Mouse (Mus musculus) embryonic facial prominence, embryonic 15.5 days (tissue): ENCODE measurements around the gene Mta1. TPM values are rescaled to one million over a fixed set of nuclear protein-coding genes. Genes with fewer than 3 reads are reported as not detected.

Experiments
- ATAC-seq: fragments of 200-750 bp; cut with Nextera tagmentation; 2 replicates; pipeline ENCODE4 v1.8.0; 2017; ENCODE audit warnings: low read depth, moderate TSS enrichment; ENCODE audit not compliant: insufficient number of reproducible peaks, low FRiP score, low TSS enrichment
- H3K27ac ChIP-seq: fragments of 300-500 bp; sonication (generic); replicated peaks from 2 replicates; pipeline ENCODE4 v1.5.1; 2015; ENCODE audit warnings: mild to moderate bottlenecking, inconsistent platforms
- H3K27me3 ChIP-seq: fragments of 300-500 bp; sonication (generic); 2 replicates; pipeline ENCODE4 v1.6.1; 2015; ENCODE audit warnings: inconsistent platforms
- H3K36me3 ChIP-seq: fragments of 300-500 bp; sonication (generic); 2 replicates; pipeline ENCODE4 v1.6.1; 2015; ENCODE audit warnings: mild to moderate bottlenecking, inconsistent platforms
- H3K4me1 ChIP-seq: fragments of 300-500 bp; sonication (generic); 2 replicates; pipeline ENCODE4 v1.6.1; 2015; ENCODE audit warnings: inconsistent platforms
- H3K4me2 ChIP-seq: fragments of 300-500 bp; sonication (generic); replicated peaks from 2 replicates; pipeline ENCODE4 v1.6.1; 2015; ENCODE audit warnings: mild to moderate bottlenecking, inconsistent platforms
- H3K4me3 ChIP-seq: fragments of 300-500 bp; sonication (generic); replicated peaks from 2 replicates; pipeline ENCODE4 v1.5.1; 2015; ENCODE audit warnings: mild to moderate bottlenecking, inconsistent platforms
- H3K9ac ChIP-seq: fragments of 300-500 bp; sonication (generic); 2 replicates; pipeline ENCODE4 v1.6.1; 2015; ENCODE audit warnings: inconsistent platforms
- H3K9me3 ChIP-seq: fragments of 300-500 bp; sonication (generic); replicated peaks from 2 replicates; pipeline ENCODE4 v1.6.1; 2016; ENCODE audit warnings: inconsistent platforms
- WGBS: fragments of 180-500 bp; shearing (Covaris S2); methylation state at CpG from one replicate; pipeline ENCODE4 v1.1.7; 2015; 5-methylcytosine and 5-hydroxymethylcytosine counted together
- polyA plus RNA-seq: library from polyadenylated mRNA; unstranded; fragments of >200 nt; fragmentation: Nextera tagmentation; extraction: Ambion mirVana; gene quantifications from 2 replicates; pipeline ENCODE4 v1.2.1, GENCODE M21; 2015

Mta1 gene
- polyA plus RNA-seq, 1 experiment from 2014 or later, result 14.7 TPM

DNA sequence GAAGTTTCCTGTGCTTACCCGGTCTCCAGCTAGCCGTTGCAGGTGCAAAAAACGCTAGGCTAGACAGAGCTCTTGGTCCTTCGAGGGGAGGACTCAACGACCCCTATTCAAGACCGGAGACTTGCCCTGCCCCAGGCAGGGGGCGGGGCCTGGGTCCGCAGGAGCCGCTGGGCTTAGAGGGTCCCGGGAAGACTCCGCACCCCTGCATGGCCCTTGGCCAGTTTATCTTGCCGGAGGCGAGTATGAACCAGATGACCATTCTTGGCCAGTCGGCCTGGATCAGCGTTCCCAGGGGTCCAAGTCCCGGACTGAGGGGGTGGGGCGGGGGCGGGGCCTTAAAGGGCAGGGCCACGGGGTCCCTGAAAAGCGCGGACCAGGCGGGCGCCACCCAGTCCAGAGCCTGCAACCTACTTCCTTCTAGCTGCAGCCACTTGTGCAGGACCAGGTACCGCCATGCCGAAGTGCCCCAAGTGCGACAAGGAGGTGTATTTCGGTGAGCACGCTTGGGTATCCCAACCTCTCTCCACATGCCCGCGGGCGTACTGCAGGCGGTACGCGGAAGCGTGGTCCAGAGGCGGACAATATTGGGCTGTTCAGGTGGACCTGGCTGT lies 53.7 kb downstream of the Mta1 start:
- H3K4me1 ChIP-seq, result peaks cover 49% of the 10 kb centered on the region
- H3K36me3 ChIP-seq, result no peaks in the 10 kb centered on the region
- WGBS, result under 1% methylated on average over 36 of the region's 36 CpGs
- peaks cover 21% of the 10 kb centered on the region for H3K27me3 ChIP-seq
- H3K4me2 ChIP-seq, result peak overlapping the region; percentile 85
- H3K27ac ChIP-seq, result no peak overlapping the region
- ATAC-seq, result no peak
- H3K9me3 ChIP-seq, result no peaks in the 10 kb centered on the region
- peak overlapping the region; percentile 55 for H3K4me3 ChIP-seq
- peak overlapping the region; percentile 37 for H3K9ac ChIP-seq

- Histone ChIP-seq H3K9me3 (no peaks in the 10 kb centered on the region), H3K4me3 (peak overlapping the region; percentile 55), H3K27ac (no peak overlapping the region), H3K4me2 (peak overlapping the region; percentile 85), H3K36me3 (no peaks in the 10 kb centered on the region), H3K27me3 (peaks cover 21% of the 10 kb centered on the region), H3K9ac (peak overlapping the region; percentile 37), H3K4me1 (peaks cover 49% of the 10 kb centered on the region)
- WGBS, result 9% methylated on average over 19 of the region's 19 CpGs
- no peak for ATAC-seq
Measured at GRCm38 (mm10) chr12:113152272-113152661, 54.2 kb downstream of the Mta1 start.

GRCm38 (mm10) chr12:113152991-113153525 lies 55.0 kb downstream of the Mta1 start:
- H3K27me3 ChIP-seq, result peaks cover 21% of the 10 kb centered on the region
- peak overlapping the region; percentile 55 for H3K4me3 ChIP-seq
- no peak for ATAC-seq
- H3K4me2 ChIP-seq, result peak overlapping the region; percentile 85; the same call in 1 of the 2 replicates
- no peak overlapping the region for H3K27ac ChIP-seq
- H3K9ac ChIP-seq, result no peak overlapping the region
- H3K4me1 ChIP-seq, result peaks cover 52% of the 10 kb centered on the region
- WGBS, result 83% methylated on average over 6 of the region's 6 CpGs
- no peaks in the 10 kb centered on the region for H3K36me3 ChIP-seq
- H3K9me3 ChIP-seq, result no peaks in the 10 kb centered on the region

GRCm38 (mm10) chr12:113153971-113154370 lies 55.9 kb downstream of the Mta1 start:
- 90% methylated on average over 7 of the region's 7 CpGs for WGBS
- H3K4me2 ChIP-seq, result no peak overlapping the region
- H3K4me3 ChIP-seq, result no peak overlapping the region
- H3K9me3 ChIP-seq, result no peaks in the 10 kb centered on the region
- H3K27me3 ChIP-seq, result peaks cover 21% of the 10 kb centered on the region
- no peaks in the 10 kb centered on the region for H3K36me3 ChIP-seq
- no peak for ATAC-seq
- no peak overlapping the region for H3K27ac ChIP-seq
- no peak overlapping the region for H3K9ac ChIP-seq
- H3K4me1 ChIP-seq, result peaks cover 48% of the 10 kb centered on the region

- Histone ChIP-seq H3K9me3 (no peaks in the 10 kb centered on the region), H3K27me3 (peaks cover 21% of the 10 kb centered on the region), H3K4me1 (peaks cover 48% of the 10 kb centered on the region), H3K9ac (no peak overlapping the region), H3K4me2 (peak overlapping the region; percentile 89), H3K27ac (peak overlapping the region; percentile 85), H3K36me3 (no peaks in the 10 kb centered on the region), H3K4me3 (peak overlapping the region; percentile 74)
- 70% methylated on average over 6 of the region's 6 CpGs for WGBS
- no peak for ATAC-seq
Measured at GRCm38 (mm10) chr12:113154747-113155075, 56.6 kb downstream of the Mta1 start.

- Histone ChIP-seq H3K27me3 (peaks cover 17% of the 10 kb centered on the region), H3K9ac (peak overlapping the region; percentile 50), H3K9me3 (no peaks in the 10 kb centered on the region), H3K4me2 (peak overlapping the region; percentile 89), H3K36me3 (no peaks in the 10 kb centered on the region), H3K4me1 (peaks cover 48% of the 10 kb centered on the region), H3K4me3 (peak overlapping the region; percentile 74), H3K27ac (peak overlapping the region; percentile 85)
- ATAC-seq, result no peak
- 3% methylated on average over 32 of the region's 32 CpGs for WGBS
Measured at GRCm38 (mm10) chr12:113155076-113155771, 57.1 kb downstream of the Mta1 start.

DNA sequence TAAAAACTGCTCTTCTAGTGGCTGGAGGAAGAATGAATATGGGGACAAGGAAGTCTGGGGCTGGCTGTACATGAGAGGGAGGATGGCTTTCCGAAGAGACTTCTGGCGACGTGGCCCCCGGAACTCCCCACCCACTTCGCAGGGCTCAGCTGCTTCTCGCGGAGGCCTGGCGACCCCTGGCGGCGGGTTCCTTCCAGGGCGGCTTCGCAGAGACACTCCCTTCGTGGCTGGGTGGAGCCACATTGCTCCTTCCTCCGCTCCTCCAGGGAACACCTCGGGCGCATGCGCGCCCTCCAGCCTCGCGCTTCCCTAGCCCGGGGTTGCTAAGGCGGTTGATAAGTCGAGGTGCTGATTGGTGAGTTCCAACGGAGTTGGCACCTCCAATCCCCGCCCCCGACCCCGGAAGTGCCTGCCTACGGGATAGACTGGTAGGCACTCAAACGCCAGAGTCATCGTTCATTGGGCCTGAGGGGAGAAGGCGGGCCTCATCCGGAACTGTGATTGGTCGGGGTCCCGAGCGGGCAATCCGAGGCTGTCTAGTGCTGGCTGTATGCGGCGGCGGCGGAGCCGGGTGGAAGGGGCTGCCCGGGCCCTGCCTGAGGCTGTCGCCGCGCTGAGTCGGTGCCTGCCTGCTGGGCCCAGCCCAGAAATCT lies 57.9 kb downstream of the Mta1 start, which contains the start of gene Tedc1:
Tedc1 (plus strand) TSS at position 535 of the 653 bp plus-strand sequence.
- under 1% methylated on average over 46 of the region's 46 CpGs for WGBS
- H3K27me3 ChIP-seq, result peaks cover 10% of the 10 kb centered on the region
- H3K4me2 ChIP-seq, result peak within 1 kb of the TSS; percentile 89
- H3K36me3 ChIP-seq, result no peaks in the 10 kb centered on the region
- H3K4me1 ChIP-seq, result peaks cover 46% of the 10 kb centered on the region
- peak within 1 kb of the TSS; percentile 85 for H3K27ac ChIP-seq
- H3K4me3 ChIP-seq, result peak within 1 kb of the TSS; percentile 74
- peak; percentile 95 for ATAC-seq
- H3K9ac ChIP-seq, result peak within 1 kb of the TSS; percentile 50
- no peaks in the 10 kb centered on the region for H3K9me3 ChIP-seq

DNA sequence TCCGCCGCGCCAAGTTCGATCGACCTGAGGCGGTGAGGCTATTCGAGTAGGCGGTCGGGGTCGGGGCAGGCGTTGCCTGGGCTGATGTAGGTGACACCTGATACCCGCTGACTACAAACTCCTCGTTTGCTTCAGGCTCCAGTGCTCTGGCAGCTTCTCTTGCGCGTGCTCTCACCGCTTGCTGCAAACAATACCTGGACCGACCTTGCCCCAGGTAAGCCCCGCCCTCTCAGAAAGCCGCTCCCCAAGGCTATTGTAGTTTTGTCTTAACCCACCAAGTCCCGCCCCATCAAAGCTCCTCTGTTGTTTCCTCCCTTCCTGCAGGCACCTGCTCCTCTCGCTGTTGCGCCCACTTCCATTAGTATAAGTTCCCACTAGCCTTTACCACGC lies 58.5 kb downstream of the Mta1 start:
- WGBS, result under 1% methylated on average over 23 of the region's 23 CpGs
- 0 out of 2 replicates have a peak, but pooled peaks have one; percentile 3 for ATAC-seq

GRCm38 (mm10) chr12:113157002-113157401 lies 58.9 kb downstream of the Mta1 start:
- Histone ChIP-seq H3K27ac (peak overlapping the region; percentile 69; the same call in 1 of the 2 replicates), H3K27me3 (0 out of 2 replicates have a peak, but pooled peaks cover 2% of the 10 kb centered on the region), H3K36me3 (no peaks in the 10 kb centered on the region), H3K4me2 (peak overlapping the region; percentile 89), H3K9me3 (no peaks in the 10 kb centered on the region), H3K9ac (peak overlapping the region; percentile 18; the same call in 1 of the 2 replicates), H3K4me1 (peaks cover 37% of the 10 kb centered on the region), H3K4me3 (peak overlapping the region; percentile 74)
- ATAC-seq, result no peak
- WGBS, result 30% methylated on average over 8 of the region's 8 CpGs

More for the DNA sequence above, 58.5 kb downstream of the Mta1 start:
- peak overlapping the region; percentile 12; the same call in 1 of the 2 replicates for H3K9ac ChIP-seq
- no peaks in the 10 kb centered on the region for H3K36me3 ChIP-seq
- H3K27me3 ChIP-seq, result peaks cover 5% of the 10 kb centered on the region; the same call in 1 of the 2 replicates
- peak overlapping the region; percentile 69 for H3K27ac ChIP-seq
- peaks cover 41% of the 10 kb centered on the region for H3K4me1 ChIP-seq
- H3K4me2 ChIP-seq, result peak overlapping the region; percentile 89
- peak overlapping the region; percentile 74 for H3K4me3 ChIP-seq
- no peaks in the 10 kb centered on the region for H3K9me3 ChIP-seq

DNA sequence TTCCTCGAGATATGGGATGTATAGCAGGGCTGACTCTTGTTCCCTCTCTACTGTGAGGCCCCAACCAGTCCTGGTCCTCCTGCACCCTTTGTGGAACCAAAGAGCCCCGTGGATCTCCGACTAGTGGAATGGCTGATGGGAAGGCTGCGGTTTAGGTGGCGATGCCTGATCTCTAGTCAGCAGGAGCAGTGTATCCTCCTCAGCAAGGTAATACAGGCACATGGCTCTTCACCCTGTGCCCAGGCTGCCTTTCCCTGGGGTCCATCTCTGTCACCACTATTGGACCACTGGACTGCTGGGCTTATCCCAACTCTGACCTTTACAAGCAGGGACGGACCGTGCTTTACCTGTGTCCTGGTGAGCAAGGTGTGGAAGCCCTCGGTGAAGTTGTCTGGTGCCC lies 59.4 kb downstream of the Mta1 start:
- H3K4me2 ChIP-seq, result peak overlapping the region; percentile 89; the same call in 1 of the 2 replicates
- WGBS, result 83% methylated on average over 8 of the region's 8 CpGs
- H3K4me3 ChIP-seq, result peak overlapping the region; percentile 74; the same call in 1 of the 2 replicates

DNA sequence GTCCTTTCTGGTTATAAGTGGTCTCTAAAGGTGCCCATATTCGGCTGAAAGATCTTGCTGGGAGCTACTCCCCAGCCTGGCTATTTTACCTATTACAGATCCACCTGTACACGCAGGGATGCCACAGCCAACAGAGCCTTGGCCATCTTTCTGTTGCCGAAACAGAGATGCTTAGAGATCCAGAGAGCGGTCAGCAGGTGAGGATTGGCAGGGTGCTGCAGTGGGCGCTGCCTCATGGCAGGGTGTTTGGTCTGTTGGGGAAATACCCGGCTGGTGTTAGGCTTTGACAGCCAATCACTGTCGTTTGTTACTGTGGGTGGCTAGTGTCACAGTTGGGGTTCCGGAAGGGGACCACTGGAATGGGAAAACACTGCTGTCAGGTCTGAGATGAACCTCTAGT lies 59.9 kb downstream of the Mta1 start:
- Histone ChIP-seq H3K36me3 (0 out of 2 replicates have a peak, but pooled peaks cover 2% of the 10 kb centered on the region), H3K9ac (no peak overlapping the region), H3K27ac (no peak overlapping the region), H3K4me3 (no peak overlapping the region), H3K4me1 (peaks cover 30% of the 10 kb centered on the region), H3K9me3 (no peaks in the 10 kb centered on the region), H3K27me3 (no peaks in the 10 kb centered on the region), H3K4me2 (no peak overlapping the region)
- WGBS, result 91% methylated on average over 8 of the region's 8 CpGs
- no peak for ATAC-seq

More for the DNA sequence above, 59.4 kb downstream of the Mta1 start:
- ATAC-seq, result no peak
- no peaks in the 10 kb centered on the region for H3K36me3 ChIP-seq
- H3K27me3 ChIP-seq, result no peaks in the 10 kb centered on the region
- no peak overlapping the region for H3K27ac ChIP-seq
- H3K9ac ChIP-seq, result peak overlapping the region; percentile 18; the same call in 1 of the 2 replicates
- peaks cover 31% of the 10 kb centered on the region for H3K4me1 ChIP-seq
- no peaks in the 10 kb centered on the region for H3K9me3 ChIP-seq
